Mouse (Mus musculus): ENCODE data around the gene D930007J09Rik. TPM values are rescaled to one million over a fixed set of nuclear protein-coding genes. Genes with fewer than 3 reads are reported as not detected.

D930007J09Rik gene
- total and polyA plus RNA-seq, 3 experiments, result 14.6 TPM; not detected in 2

DNA sequence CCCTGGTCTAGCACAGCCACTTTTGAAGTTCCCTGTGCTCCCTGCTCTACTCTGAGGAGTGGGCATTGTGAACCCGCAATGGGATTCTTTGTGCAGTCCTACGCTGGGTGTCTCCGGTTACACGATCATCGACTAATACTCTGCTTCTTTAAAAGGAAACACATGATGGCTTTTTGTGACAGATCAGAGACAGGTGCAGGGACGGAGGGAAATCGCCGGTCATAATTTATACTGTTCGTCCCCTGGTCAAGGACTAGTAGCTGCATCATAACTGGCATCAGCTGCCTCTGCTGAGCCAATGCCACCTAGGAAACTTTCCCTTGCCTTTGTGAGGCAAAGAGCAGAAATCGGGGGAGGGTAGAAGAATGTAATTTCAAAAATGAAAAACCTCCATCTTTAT is 26.3 kb downstream of the D930007J09Rik start:
- no peaks in the 10 kb centered on the region for H3K27me3 ChIP-seq (replicated peaks)
- DNase-seq (ENCODE audit: extremely low read depth), result no peak
- H3K79me2 ChIP-seq (replicated peaks; ENCODE audit: control insufficient read depth, extremely low read depth, insufficient read depth, poor library complexity, severe bottlenecking), result no peaks in the 10 kb centered on the region
- H3K36me3 ChIP-seq (replicated peaks in 1 of 2; ENCODE audit: control insufficient read depth in 1 of 2, insufficient read depth in 1 of 2, low read length in 1 of 2), result no peaks in the 10 kb centered on the region
- H3K4me1 ChIP-seq (ENCODE audit: control insufficient read depth in 1 of 2, insufficient read depth in 2 of 2), result no peaks in the 10 kb centered on the region
- dilution Hi-C loops (cut with MboI; ENCODE audit: extremely low pct_ligation_motif_present, extremely low pct_unique_long_range_greater_than_20kb, low sequenced_read_pairs), result no loop called here
- no peak overlapping the region for H3K4me3 ChIP-seq (replicated peaks in 1 of 3; ENCODE audit: low read depth in 2 of 3, low read length in 2 of 3, poor library complexity in 1 of 3)
- no peak overlapping the region for H3K9ac ChIP-seq (ENCODE audit: insufficient read depth, low read depth)
- no peak overlapping the region for H3K4me2 ChIP-seq (ENCODE audit: insufficient read depth, low read depth, poor library complexity, severe bottlenecking)
- in situ Hi-C loops (cut with MboI; ENCODE audit: low pct_ligation_motif_present, low pct_unique_long_range_greater_than_20kb, low sequenced_read_pairs), result no loop called here
- H3K27ac ChIP-seq (ENCODE audit: insufficient read depth, low read depth), result no peak overlapping the region
- no peaks in the 10 kb centered on the region for H3K9me3 ChIP-seq (replicated peaks; ENCODE audit: low read length)
- no peak for TF ChIP-seq TCF12 (IDR thresholded peaks at IDR 0.05; ENCODE audit: low read depth, low read length)
- no peak for TF ChIP-seq POLR2A (IDR thresholded peaks at IDR 0.05; ENCODE audit: low read depth, low read length)
- TF ChIP-seq USF2 (conservative IDR thresholded peaks at IDR 0.05; ENCODE audit: low read depth, low read length), result no peak
- no peak for TF ChIP-seq ZC3H11A (IDR thresholded peaks at IDR 0.05; ENCODE audit: low read depth, low read length)
- no peak for TF ChIP-seq EP300 (IDR thresholded peaks at IDR 0.05; ENCODE audit: low read length)
- no peak for TF ChIP-seq GABPA (IDR thresholded peaks at IDR 0.05; ENCODE audit: insufficient replicate concordance, low read depth, low read length)
- TF ChIP-seq NRF1 (IDR thresholded peaks at IDR 0.05; ENCODE audit: low read depth, low read length), result no peak
- no peak for TF ChIP-seq NELFE (IDR thresholded peaks at IDR 0.05; ENCODE audit: low read depth, low read length)
- no peak for TF ChIP-seq E2F4 (IDR thresholded peaks at IDR 0.05; ENCODE audit: insufficient replicate concordance, low read depth, low read length)
- no peak for TF ChIP-seq MAX (IDR thresholded peaks at IDR 0.05; ENCODE audit: low read length)

DNA sequence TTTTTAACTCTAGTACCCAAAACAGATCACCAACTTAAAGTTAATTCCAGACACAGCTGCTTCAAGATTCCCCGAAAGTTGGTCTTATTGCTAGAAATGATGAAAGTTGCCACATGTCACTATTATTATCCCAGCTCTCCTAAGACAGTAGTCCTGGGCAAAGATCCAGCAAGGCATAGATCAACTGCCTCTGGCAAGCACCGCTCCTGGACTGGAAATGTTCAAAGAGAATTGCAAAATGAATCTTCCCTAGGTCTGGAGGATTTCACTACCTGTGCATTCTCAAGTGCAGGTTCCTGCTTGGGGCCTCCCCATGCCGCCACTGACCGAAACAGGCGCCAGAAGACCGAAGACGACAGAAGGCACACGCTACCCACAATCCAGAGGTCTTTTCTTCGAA is 26.8 kb downstream of the D930007J09Rik start:
- dilution Hi-C loops (cut with MboI; ENCODE audit: extremely low pct_ligation_motif_present, extremely low pct_unique_long_range_greater_than_20kb, low sequenced_read_pairs) (no loop called here), in situ Hi-C loops (cut with MboI; ENCODE audit: low pct_ligation_motif_present, low pct_unique_long_range_greater_than_20kb, low sequenced_read_pairs) (no loop called here)
- no peaks in the 10 kb centered on the region for H3K9me3 ChIP-seq (replicated peaks; ENCODE audit: low read length)
- H3K4me3 ChIP-seq (replicated peaks in 1 of 3; ENCODE audit: low read depth in 2 of 3, low read length in 2 of 3, poor library complexity in 1 of 3), result no peak overlapping the region
- no peaks in the 10 kb centered on the region for H3K36me3 ChIP-seq (replicated peaks in 1 of 2; ENCODE audit: control insufficient read depth in 1 of 2, insufficient read depth in 1 of 2, low read length in 1 of 2)
- no peaks in the 10 kb centered on the region for H3K27me3 ChIP-seq (replicated peaks)
- no peak overlapping the region for H3K9ac ChIP-seq (ENCODE audit: insufficient read depth, low read depth)
- DNase-seq (ENCODE audit: extremely low read depth), result no peak
- no peaks in the 10 kb centered on the region for H3K79me2 ChIP-seq (replicated peaks; ENCODE audit: control insufficient read depth, extremely low read depth, insufficient read depth, poor library complexity, severe bottlenecking)
- no peaks in the 10 kb centered on the region for H3K4me1 ChIP-seq (ENCODE audit: control insufficient read depth in 1 of 2, insufficient read depth in 2 of 2)
- TF ChIP-seq MAZ (IDR thresholded peaks at IDR 0.05; ENCODE audit: low read depth, low read length) (no peak), MAFK (IDR thresholded peaks at IDR 0.05; ENCODE audit: insufficient replicate concordance, low read length) (no peak), KAT2A (IDR thresholded peaks at IDR 0.05; ENCODE audit: insufficient replicate concordance, low read length) (no peak), MXI1 (IDR thresholded peaks at IDR 0.05; ENCODE audit: low read depth, low read length) (no peak), RAD21 (IDR thresholded peaks at IDR 0.05; ENCODE audit: low read depth, low read length) (no peak), ELF1 (IDR thresholded peaks at IDR 0.05; ENCODE audit: low read depth, low read length) (no peak), CTCF (conservative IDR thresholded peaks at IDR 0.05 in 1 of 2, IDR thresholded peaks at IDR 0.05 in 1 of 2; ENCODE audit: low read depth in 2 of 2, low read length in 2 of 2) (no peak), MAX (IDR thresholded peaks at IDR 0.05; ENCODE audit: low read length) (no peak), TBP (conservative IDR thresholded peaks at IDR 0.05; ENCODE audit: low read depth, low read length) (no peak), USF2 (conservative IDR thresholded peaks at IDR 0.05; ENCODE audit: low read depth, low read length) (no peak), HCFC1 (IDR thresholded peaks at IDR 0.05; ENCODE audit: low read depth, low read length) (no peak), ZKSCAN1 (IDR thresholded peaks at IDR 0.05; ENCODE audit: borderline replicate concordance, low read depth, low read length) (no peak)
- no peak overlapping the region for H3K4me2 ChIP-seq (ENCODE audit: insufficient read depth, low read depth, poor library complexity, severe bottlenecking)
- no peak overlapping the region for H3K27ac ChIP-seq (ENCODE audit: insufficient read depth, low read depth)

All from CH12.LX (cell line).